Mouse (Mus musculus) macrophage (primary cell): ENCODE results near the gene Ambra1. TPM values are rescaled to one million over a fixed set of nuclear protein-coding genes. Genes with fewer than 3 reads are reported as not detected.
A peak's percentile ranks its signal among the peaks of the same experiment; 100 is the strongest.

Source experiments
- H3K27ac ChIP-seq: fragments of 350-480 bp; formaldehyde crosslinking; 2 replicates; pipeline ENCODE4 v1.9.0; 2021
- H3K36me3 ChIP-seq: fragments of 350-480 bp; formaldehyde crosslinking; 2 replicates; pipeline ENCODE4 v1.9.0; 2021; ENCODE audit errors: inconsistent target
- H3K4me3 ChIP-seq: fragments of 350-480 bp; formaldehyde crosslinking; 2 replicates; pipeline ENCODE4 v1.9.0; 2021; ENCODE audit errors: inconsistent target
- H3K79me2 ChIP-seq: fragments of 350-480 bp; formaldehyde crosslinking; 2 replicates; pipeline ENCODE4 v1.9.0; 2021; ENCODE audit errors: inconsistent target
- WGBS: methylation state at CpG from one replicate; pipeline ENCODE4 v1.1.7; 2026; ENCODE audit warnings: inconsistent platforms; ENCODE audit not compliant: missing documents; 5-methylcytosine and 5-hydroxymethylcytosine counted together
- polyA plus RNA-seq: library from polyadenylated mRNA; stranded (reverse); fragments of 250-400 nt; gene quantifications from 3 replicates; pipeline ENCODE4 v1.2.4, GENCODE M21; 2018; ENCODE audit warnings: inconsistent platforms

Ambra1 gene
- polyA plus RNA-seq, 1 experiment from 2014 or later: 25.2 TPM

DNA sequence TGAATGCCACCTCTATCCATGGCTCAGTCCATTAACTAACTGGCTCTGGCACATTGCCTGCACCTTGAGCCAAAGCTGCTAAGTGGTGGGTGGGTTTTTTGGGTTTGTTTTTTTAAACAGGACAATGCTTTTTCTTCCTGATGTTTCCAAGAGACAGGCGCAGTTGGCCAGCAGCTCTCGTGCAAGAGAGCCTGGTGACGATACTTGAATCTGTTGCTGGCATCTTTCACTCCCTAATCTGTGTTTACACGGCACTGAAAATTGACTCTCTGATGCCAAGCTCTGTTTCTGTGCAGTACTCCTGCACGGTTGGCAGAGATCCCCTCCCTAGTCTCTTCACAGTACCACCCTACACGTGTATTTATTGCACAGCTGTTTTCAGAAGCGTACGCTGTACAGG is 140.8 kb downstream of the Ambra1 start:
- no peaks in the 10 kb centered on the region for H3K36me3 ChIP-seq
- 95% methylated on average over 8 of the region's 8 CpGs for WGBS
- H3K79me2 ChIP-seq: no peaks in the 10 kb centered on the region
- no peak overlapping the region for H3K27ac ChIP-seq
- H3K4me3 ChIP-seq: no peak overlapping the region

DNA sequence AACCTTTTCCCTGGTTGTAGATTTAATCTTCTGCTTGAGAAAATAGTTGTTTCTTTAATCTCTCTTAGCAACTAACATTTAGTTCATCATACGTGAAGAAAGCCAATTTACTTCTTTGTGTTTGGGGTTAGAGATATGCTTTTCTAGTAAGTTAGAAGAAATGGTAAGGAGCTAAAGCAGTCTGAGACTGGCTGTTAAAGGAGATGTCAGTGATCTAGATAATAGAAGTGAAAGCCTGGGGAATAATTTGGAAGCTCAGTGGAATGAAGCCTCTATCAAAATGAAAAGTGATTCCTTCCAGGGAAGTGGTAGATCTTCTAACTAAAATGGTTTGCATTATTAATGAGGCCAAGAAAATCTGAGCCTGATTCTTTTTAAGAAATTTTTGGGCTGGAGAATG is 141.3 kb downstream of the Ambra1 start:
- no peaks in the 10 kb centered on the region for H3K36me3 ChIP-seq
- H3K27ac ChIP-seq: no peak overlapping the region
- no peak overlapping the region for H3K4me3 ChIP-seq
- WGBS: 90% methylated on average over 1 of the region's 1 CpGs
- no peaks in the 10 kb centered on the region for H3K79me2 ChIP-seq

DNA sequence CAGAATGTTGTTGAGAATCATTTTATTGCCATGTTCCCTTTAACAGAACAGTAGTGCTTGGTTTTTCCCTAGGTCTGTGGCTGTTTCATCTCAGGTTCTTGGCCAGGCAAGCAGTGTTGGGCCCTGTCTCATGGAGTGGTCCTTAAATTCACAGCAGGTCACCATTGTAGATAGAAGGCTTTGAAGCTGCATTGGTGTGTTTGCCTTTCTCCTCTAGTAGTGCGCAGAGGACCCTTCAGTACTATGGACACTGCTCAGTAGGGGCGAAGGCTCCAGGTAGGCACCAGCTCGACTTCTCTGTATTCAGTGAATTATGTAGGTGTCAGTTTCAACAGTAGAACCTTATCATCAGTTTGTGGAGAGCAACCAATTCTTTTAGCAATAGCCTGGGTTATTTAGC is 142.7 kb downstream of the Ambra1 start:
- no peaks in the 10 kb centered on the region for H3K36me3 ChIP-seq
- H3K4me3 ChIP-seq: no peak overlapping the region
- 95% methylated on average over 3 of the region's 3 CpGs for WGBS
- H3K79me2 ChIP-seq: no peaks in the 10 kb centered on the region
- no peak overlapping the region for H3K27ac ChIP-seq

DNA sequence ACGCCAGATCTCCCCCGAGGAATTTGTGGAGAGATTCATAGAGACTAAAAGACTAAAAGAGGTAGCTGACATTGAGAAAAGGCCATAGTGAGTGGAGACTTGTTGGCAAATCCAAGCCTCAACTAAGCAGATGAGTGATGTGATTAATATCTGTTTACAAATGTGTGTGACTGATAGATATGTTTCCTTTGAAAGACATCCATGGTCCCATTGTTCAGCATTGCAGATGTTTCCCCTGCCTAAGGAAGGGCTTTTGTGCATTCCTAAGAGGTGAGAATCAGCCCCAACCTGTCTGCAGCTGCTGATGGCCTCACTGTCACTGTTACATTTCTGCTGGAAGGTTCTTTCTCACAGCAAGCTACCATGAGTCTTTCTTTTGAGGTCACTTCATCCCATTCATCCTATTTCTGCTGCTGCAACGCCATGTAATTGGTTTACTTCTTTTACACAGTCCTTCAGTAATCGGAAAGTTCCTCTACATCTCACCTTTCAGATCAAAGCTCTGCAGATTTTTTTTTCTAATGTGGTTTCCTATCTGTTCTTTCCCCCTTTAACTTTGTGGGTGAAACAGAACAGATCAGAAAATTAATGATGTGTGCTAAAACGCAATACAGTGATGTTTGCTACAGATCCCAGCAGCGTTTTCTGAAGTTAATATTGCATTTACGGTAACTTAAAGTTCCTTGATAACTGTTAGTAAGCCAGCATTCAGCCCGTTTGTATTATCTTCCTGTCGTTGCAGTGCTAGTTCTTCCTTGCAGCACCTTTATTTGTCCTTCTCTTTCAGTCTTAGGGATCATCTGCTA is 146.3 kb downstream of the Ambra1 start:
- Histone ChIP-seq H3K36me3 (no peaks in the 10 kb centered on the region), H3K4me3 (peak overlapping the region; percentile 17; the same call in 1 of the 2 replicates), H3K27ac (peak overlapping the region; percentile 27), H3K79me2 (no peaks in the 10 kb centered on the region)
- WGBS: 24% methylated on average over 9 of the region's 9 CpGs

DNA sequence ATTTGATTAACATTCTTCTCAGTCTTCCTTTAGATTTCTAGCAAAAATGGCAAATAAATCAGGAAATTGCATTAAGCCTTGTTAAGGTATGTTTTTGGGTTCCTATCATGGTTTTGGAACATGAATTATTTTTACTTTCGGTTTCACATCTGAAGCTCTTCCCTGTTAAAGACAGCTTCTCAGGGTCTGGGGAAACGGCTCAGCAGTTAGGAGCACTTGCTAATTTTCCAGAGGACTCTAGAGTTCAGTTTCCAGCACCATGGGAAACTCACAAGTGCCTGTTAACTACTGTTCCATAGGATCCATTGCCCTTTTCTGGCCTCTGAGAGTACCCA is 146.8 kb downstream of the Ambra1 start:
- whole genome bisulfite sequencing: 6% methylated on average over 2 of the region's 2 CpGs
- peak overlapping the region; percentile 17; the same call in 1 of the 2 replicates for H3K4me3 ChIP-seq
- H3K79me2 ChIP-seq: no peaks in the 10 kb centered on the region
- H3K27ac ChIP-seq: peak overlapping the region; percentile 27
- H3K36me3 ChIP-seq: no peaks in the 10 kb centered on the region

DNA sequence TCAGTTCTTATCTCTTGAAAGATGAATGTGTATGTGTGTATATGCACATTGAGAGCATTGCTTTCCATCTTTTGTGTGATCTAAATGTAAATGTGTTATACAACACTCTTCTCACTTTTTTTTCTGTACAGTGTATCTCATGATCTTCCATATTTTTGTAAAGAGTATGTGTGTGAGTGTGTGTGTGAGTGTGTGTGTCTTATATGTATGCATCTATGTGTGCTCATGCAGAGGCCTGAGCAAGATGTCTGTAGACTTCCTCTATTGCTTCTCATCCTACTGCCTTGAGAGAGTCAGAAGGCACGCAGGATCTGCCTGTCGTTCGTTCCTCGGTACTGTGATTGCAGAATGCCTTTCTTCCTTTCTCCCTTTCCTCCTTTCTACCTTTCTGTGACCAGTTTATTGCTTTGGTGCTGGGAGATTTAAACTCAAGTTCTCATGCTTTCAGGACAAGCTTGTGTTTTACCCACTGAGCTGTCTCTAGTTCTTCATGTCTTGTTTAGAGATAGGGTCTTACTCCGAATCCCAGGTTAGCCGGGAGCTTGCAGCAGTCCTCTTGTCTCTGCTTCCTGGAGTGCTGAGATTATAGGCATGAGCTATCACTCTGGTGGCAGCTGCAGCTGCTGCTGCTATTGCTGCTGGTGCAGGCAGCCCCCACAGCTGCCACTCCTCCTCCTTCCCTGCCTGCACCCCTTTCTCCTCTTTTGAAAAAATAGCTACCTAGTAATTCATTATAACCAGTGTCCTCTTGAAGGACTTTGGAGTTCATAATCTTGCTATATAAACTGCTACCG is 148.7 kb downstream of the Ambra1 start:
- 63% methylated on average over 7 of the region's 7 CpGs for WGBS
- H3K79me2 ChIP-seq: no peaks in the 10 kb centered on the region
- no peaks in the 10 kb centered on the region for H3K36me3 ChIP-seq
- no peak overlapping the region for H3K27ac ChIP-seq
- H3K4me3 ChIP-seq: no peak overlapping the region

DNA sequence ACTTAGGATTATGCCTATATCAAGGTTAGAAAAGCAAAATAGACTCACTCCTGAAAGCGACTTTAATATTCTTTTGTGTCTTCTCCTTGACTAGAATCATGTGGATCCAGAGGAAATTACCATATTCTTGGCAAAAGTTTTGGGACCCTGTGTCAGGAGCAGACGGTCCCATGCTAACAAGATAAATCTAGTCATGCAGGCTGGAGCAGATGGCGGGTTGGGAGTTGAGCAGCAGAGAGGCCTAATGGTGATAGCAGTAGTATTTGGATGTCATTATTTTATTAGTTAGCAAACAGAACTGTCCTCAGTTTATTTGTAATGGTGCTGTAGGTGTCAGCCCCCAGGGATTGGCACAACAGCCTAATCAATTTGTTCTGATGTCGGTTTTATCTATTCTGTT is 154.0 kb downstream of the Ambra1 start:
- WGBS: 98% methylated on average over 4 of the region's 4 CpGs
- Histone ChIP-seq H3K27ac (no peak overlapping the region), H3K79me2 (no peaks in the 10 kb centered on the region), H3K4me3 (no peak overlapping the region), H3K36me3 (peaks cover 35% of the 10 kb centered on the region)

DNA sequence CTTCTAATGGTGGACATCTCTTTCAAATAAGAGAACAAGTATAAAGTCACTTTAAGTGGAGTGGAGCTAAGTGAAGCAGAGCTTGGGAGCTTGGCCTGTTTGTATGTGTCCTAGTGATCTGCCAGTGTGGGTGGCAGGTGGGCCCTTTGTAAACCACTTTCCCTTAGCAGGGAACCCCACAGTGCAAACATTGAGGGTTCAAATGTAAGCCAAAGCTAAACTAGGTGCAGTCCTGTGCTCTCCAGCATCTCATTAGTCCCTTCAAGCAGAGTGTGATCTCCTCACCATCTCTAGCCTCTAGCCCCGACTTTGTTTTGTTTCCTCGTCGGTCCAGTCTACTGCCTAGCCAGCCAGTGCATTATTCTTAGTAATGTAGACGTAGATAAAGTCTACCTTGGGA is 154.7 kb downstream of the Ambra1 start:
- Histone ChIP-seq H3K4me3 (no peak overlapping the region), H3K36me3 (peaks cover 35% of the 10 kb centered on the region), H3K27ac (no peak overlapping the region), H3K79me2 (no peaks in the 10 kb centered on the region)
- WGBS: 93% methylated on average over 4 of the region's 4 CpGs

DNA sequence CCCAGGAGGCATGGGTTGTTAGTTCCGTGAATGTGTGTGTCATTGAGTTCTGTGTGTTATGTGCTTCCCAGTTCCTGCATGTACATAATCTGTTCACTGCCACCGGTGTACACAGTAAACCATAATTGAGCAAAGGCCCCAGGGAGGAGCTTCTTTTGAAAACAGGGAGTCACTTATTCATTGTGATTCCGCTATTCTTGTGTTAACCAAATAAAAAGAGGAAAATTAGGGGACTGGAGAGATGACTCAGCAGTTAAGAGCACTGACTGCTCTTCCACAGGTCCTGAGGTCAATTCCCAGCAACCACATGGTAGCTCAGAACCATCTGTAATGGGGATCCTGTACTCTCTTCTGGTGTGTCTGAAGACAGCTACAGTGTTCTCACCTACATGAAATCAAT is 164.8 kb downstream of the Ambra1 start:
- no peak overlapping the region for H3K27ac ChIP-seq
- H3K4me3 ChIP-seq: no peak overlapping the region
- H3K36me3 ChIP-seq: peaks cover 36% of the 10 kb centered on the region; the same call in 1 of the 2 replicates
- 97% methylated on average over 3 of the region's 3 CpGs for WGBS
- H3K79me2 ChIP-seq: no peaks in the 10 kb centered on the region

DNA sequence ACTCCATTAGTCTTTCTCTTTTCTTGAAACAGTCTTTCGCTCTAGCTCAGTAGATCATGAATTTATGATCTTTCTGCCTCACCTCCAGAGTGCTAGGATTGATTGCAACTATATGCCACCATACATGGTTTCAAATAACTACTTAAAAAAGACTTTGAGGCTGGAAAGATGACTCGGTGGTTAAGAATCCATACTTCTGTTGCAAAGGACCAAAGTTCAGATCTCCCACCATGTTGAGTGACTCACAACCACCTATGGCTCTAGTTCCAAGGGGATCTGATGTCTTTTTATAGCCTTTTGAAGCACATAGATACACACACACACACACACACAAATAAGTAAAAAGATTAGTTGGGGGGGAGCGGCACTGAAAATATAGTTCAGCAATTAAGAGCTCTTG is 165.5 kb downstream of the Ambra1 start:
- no peak overlapping the region for H3K4me3 ChIP-seq
- 100% methylated on average over 3 of the region's 3 CpGs for WGBS
- peaks cover 42% of the 10 kb centered on the region; the same call in 1 of the 2 replicates for H3K36me3 ChIP-seq
- no peaks in the 10 kb centered on the region for H3K79me2 ChIP-seq
- no peak overlapping the region for H3K27ac ChIP-seq

DNA sequence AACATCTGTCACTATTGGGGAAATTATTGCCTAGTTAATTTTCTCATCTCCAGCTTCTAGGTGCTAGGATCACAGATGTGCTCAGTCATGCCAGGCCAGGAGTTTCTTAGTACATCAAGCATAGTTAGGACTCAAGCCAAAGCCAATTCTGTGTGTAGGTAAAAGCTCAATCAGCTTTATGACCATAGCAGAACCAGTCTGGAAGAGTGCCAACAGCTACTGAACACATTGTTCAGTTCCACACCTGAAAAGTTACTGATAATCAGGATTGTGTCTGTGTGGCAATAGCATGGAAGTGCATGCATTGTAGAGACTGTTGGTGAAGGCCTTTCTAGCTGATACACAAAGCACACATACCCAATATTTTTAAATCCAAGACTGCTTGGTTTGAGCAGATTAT is 168.0 kb downstream of the Ambra1 start:
- H3K36me3 ChIP-seq: peaks cover 46% of the 10 kb centered on the region; the same call in 1 of the 2 replicates
- H3K27ac ChIP-seq: no peak overlapping the region

DNA sequence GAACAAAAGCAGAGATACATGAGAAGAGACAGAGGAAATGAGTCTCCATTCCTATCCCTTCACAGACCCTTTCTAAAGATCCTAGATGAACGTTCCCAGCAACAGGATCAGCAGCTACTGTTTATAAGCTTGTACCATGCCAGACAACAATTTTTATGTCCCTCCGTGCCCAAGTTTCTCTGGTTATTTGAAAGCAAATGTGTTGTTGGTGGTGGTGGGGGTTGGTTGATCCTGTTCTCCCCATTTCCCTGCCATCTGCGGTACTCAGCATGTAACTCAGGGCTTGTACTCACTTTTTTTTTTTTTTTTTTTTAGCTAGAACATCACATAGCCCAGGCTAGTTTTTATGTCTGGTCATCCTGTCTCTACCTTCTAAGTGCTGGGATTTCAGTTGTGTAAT is 169.2 kb downstream of the Ambra1 start:
- H3K79me2 ChIP-seq: no peaks in the 10 kb centered on the region
- 100% methylated on average over 3 of the region's 3 CpGs for WGBS
- H3K4me3 ChIP-seq: no peak overlapping the region
- no peak overlapping the region for H3K27ac ChIP-seq
- H3K36me3 ChIP-seq: peaks cover 43% of the 10 kb centered on the region; the same call in 1 of the 2 replicates

More for the DNA sequence above, 168.0 kb downstream of the Ambra1 start:
- Histone ChIP-seq H3K79me2 (no peaks in the 10 kb centered on the region), H3K4me3 (no peak overlapping the region)

DNA sequence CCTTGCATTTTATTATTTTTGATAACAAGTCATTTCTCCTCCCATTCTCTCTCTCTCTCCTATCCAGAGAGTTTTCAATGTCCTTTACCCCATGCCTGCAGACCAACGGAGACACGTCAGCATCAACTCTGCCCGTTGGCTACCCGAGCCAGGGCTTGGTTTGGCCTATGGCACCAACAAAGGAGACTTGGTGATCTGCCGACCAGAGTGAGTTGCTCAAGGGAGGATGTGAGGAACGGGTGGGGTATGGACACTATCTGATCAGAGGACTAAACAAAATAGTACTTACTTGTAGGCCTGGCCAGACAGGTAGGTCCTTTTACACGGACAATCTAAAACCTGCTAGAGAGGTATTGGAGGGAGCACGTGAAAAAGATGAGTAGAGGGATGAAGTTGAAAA is 170.5 kb downstream of the Ambra1 start:
- 94% methylated on average over 8 of the region's 8 CpGs for WGBS
- Histone ChIP-seq H3K4me3 (no peak overlapping the region), H3K36me3 (peaks cover 51% of the 10 kb centered on the region; the same call in 1 of the 2 replicates), H3K27ac (no peak overlapping the region), H3K79me2 (no peaks in the 10 kb centered on the region)

DNA sequence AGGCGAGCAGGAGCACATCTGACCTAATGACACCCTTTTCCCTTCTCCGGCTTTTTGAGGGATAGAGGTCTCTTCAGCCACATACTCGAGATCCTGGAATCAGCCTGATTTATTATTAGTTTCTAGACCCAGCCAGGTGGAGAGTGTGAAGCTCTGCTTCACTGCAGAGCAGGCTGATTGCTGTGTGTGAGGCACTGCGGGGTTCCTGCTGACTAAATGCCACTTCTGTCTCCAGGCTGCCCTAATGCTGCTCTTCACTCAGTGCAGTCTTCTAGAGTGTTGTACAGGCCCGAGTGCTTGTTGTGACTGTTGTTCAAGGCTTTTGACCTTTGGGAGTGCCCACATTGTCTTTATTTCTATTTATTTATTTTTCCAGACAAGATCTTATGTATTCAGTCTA is 172.4 kb downstream of the Ambra1 start:
- Histone ChIP-seq H3K79me2 (no peaks in the 10 kb centered on the region), H3K4me3 (no peak overlapping the region), H3K27ac (no peak overlapping the region), H3K36me3 (peaks cover 54% of the 10 kb centered on the region)
- WGBS: 98% methylated on average over 5 of the region's 5 CpGs

DNA sequence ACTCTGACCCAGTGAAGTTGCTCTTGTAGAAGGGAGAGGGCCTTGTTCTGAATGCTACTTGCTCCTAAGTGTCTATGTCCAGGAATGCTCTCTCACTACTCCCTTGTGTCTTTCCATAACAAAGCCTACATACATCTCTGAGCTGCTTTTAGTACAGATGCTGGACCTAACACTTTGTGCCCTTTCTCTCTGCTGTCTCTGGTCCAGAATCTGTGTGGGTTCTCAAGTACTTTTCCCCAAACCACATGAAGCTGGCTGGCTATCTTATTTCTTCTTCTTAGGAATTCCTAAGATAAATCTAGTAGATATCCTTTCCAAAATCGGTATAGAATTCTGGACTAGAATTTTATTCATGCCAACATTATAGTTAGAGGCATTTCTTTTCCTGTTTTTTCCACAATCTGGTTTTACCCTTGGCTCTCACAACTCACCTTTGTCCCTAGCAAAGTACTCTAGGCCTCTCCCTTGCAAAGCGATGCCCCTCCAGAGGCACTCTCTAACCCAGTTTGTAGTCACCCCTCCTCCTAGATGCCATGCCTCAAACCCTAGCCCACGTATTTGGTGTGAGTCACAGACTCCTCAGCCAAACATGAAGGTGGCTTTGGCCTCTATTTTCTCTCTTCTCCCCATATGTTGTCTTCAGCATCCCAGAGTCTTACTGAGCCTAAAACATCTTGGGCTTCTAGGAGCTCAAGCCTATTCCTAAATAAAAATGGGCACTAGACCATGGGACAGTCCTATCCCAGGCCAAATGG is 173.4 kb downstream of the Ambra1 start:
- H3K4me3 ChIP-seq: no peak overlapping the region
- WGBS: 97% methylated on average over 3 of the region's 3 CpGs
- no peaks in the 10 kb centered on the region for H3K79me2 ChIP-seq
- H3K27ac ChIP-seq: no peak overlapping the region
- peaks cover 50% of the 10 kb centered on the region for H3K36me3 ChIP-seq
